Mouse (Mus musculus) limb, embryonic 11.5 days (tissue): ENCODE data around the gene Lrtm2. TPM values are rescaled to one million over a fixed set of nuclear protein-coding genes. Genes with fewer than 3 reads are reported as not detected.
A peak's percentile ranks its signal among the peaks of the same experiment; 100 is the strongest.

ENCODE experiments used
- ATAC-seq: fragments of 200-750 bp; cut with Nextera tagmentation; 2 replicates; pipeline ENCODE4 v1.8.0; 2017; ENCODE audit warnings: low read depth; ENCODE audit not compliant: insufficient number of reproducible peaks, low FRiP score, low TSS enrichment
- DNase-seq: peaks from one replicate; pipeline ENCODE4 v3.0.0-alpha.2; 2015; ENCODE audit warnings: low spot score
- H3K27ac ChIP-seq: fragments of 300-500 bp; sonication (generic); replicated peaks from 2 replicates; pipeline ENCODE4 v1.5.1; 2014; ENCODE audit warnings: low read depth, mild to moderate bottlenecking, low read length
- H3K27me3 ChIP-seq: fragments of 300-500 bp; sonication (generic); 2 replicates; pipeline ENCODE4 v1.6.1; 2014; ENCODE audit warnings: mild to moderate bottlenecking, low read length, mixed read lengths; ENCODE audit not compliant: control insufficient read depth, insufficient read depth
- H3K36me3 ChIP-seq: fragments of 300-500 bp; sonication (generic); 2 replicates; pipeline ENCODE4 v1.6.1; 2014; ENCODE audit warnings: mild to moderate bottlenecking, low read length, moderate library complexity, mixed read lengths; ENCODE audit not compliant: control insufficient read depth, insufficient read depth
- H3K4me1 ChIP-seq: fragments of 300-500 bp; sonication (generic); 2 replicates; pipeline ENCODE4 v1.6.1; 2014; ENCODE audit warnings: low read length, mixed read lengths; ENCODE audit not compliant: control insufficient read depth, insufficient read depth
- H3K4me2 ChIP-seq: fragments of 300-500 bp; sonication (generic); 2 replicates; pipeline ENCODE4 v1.6.1; 2014; ENCODE audit warnings: low read depth, mild to moderate bottlenecking, moderate library complexity; ENCODE audit not compliant: severe bottlenecking
- H3K4me3 ChIP-seq: fragments of 300-500 bp; sonication (generic); 2 replicates; pipeline ENCODE4 v1.5.1; 2014; ENCODE audit warnings: low read depth, low read length
- H3K9ac ChIP-seq: fragments of 300-500 bp; sonication (generic); 2 replicates; pipeline ENCODE4 v1.6.1; 2014; ENCODE audit warnings: mild to moderate bottlenecking, low read length
- H3K9me3 ChIP-seq: fragments of 300-500 bp; sonication (generic); 2 replicates; pipeline ENCODE4 v1.6.1; 2016; ENCODE audit warnings: low read length; ENCODE audit not compliant: control insufficient read depth
- WGBS: fragments of 180-500 bp; shearing (Covaris S2); extraction: QIAGEN DNeasy Blood & Tissue Kit; methylation state at CpG from one replicate; pipeline ENCODE4 v1.1.7; 2014; 5-methylcytosine and 5-hydroxymethylcytosine counted together
- polyA plus RNA-seq: library from polyadenylated mRNA; unstranded; fragments of >200 nt; fragmentation: Nextera tagmentation; extraction: Ambion mirVana; gene quantifications from 2 replicates; pipeline ENCODE4 v1.2.1, GENCODE M21; 2014

Gene Lrtm2
- polyA plus RNA-seq, 1 experiment from 2014 or later, result not detected

DNA sequence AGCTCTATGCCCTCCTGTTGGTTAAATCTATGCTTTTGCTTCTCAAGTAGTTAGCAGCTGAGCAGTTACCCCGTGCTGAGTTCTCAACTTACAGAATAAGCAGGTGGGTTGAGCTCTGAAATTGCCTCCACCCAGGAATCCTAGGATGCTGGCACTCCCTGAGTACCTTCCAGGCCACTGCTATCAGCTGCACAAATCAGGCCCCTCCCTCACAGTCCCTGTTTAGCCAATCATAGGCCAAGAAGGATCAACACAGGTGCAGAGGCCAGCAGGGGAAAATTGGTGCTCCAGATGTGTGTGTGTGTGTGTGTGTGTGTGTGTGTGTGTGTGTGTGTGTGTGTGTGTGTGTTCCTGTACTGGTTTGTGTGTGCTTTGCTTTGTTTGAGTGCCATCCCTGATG is 1.5 kb upstream of the Lrtm2 start:
- no peaks in the 10 kb centered on the region for H3K36me3 ChIP-seq
- H3K9ac ChIP-seq, result no peak overlapping the region
- peaks cover 37% of the 10 kb centered on the region for H3K27me3 ChIP-seq
- no peak overlapping the region for H3K4me2 ChIP-seq
- ATAC-seq, result peak; percentile 27; the same call in 1 of the 2 replicates
- no peak for DNase-seq
- WGBS, result 9% methylated on average over 1 of the region's 1 CpGs
- no peaks in the 10 kb centered on the region for H3K9me3 ChIP-seq
- H3K4me3 ChIP-seq, result no peak overlapping the region
- peaks cover 8% of the 10 kb centered on the region; the same call in 1 of the 2 replicates for H3K4me1 ChIP-seq
- no peak overlapping the region for H3K27ac ChIP-seq

DNA sequence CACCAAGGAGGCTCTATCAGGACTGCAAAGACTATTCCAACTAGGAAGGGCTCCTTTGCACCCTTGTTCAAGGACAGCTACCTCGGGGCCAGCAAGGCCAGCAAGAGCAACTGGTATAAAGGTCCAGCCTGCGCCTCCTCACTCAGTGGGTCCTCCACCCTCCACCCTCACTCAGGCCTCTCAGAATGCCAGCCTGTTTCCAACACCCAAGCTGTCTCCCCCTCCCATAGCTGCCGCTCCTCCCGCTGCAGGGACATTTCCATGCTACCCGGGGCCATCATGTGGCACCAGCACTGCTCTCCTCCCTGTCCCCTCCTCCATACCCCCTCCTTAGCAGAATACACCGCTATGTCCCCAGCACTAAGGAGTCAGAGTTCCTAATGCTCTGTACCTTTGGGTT is 630 bp downstream of the Lrtm2 start:
- peaks cover 37% of the 10 kb centered on the region for H3K27me3 ChIP-seq
- H3K4me1 ChIP-seq, result peaks cover 8% of the 10 kb centered on the region; the same call in 1 of the 2 replicates
- no peak overlapping the region for H3K27ac ChIP-seq
- WGBS, result 9% methylated on average over 6 of the region's 6 CpGs
- DNase-seq (no peak), ATAC-seq (no peak)
- H3K9ac ChIP-seq, result no peak overlapping the region
- H3K4me2 ChIP-seq, result no peak overlapping the region
- peak overlapping the region; percentile 20; the same call in 1 of the 2 replicates for H3K4me3 ChIP-seq
- no peaks in the 10 kb centered on the region for H3K9me3 ChIP-seq
- H3K36me3 ChIP-seq, result no peaks in the 10 kb centered on the region

DNA sequence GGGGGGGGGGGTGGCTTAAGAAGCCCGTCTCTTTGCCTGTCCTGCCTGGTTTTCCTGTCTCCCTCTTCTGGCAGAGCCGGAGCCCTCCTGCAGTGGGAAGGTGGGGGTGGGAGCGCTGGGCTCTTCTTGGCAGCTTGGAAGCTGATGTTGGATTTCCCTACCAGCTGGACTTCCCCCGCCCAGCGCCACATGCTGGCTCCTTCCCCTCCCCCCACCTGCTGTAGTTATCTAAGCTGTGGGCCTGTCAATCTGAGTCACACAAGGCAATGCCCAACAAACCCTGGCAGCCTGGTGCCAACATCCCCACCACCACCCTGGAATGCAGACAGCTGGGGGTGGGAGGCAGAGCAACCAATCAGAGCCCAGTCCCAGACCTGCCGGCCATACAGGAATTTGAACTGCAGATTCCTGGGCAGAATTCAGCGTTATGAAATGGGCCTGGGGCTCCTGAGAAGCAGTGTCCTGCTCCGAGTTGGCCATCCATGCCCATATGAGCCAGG is 1.3 kb downstream of the Lrtm2 start:
- no peak for DNase-seq
- Histone ChIP-seq H3K4me3 (no peak overlapping the region), H3K4me2 (no peak overlapping the region), H3K36me3 (no peaks in the 10 kb centered on the region), H3K4me1 (peaks cover 8% of the 10 kb centered on the region; the same call in 1 of the 2 replicates), H3K27me3 (peaks cover 37% of the 10 kb centered on the region), H3K9me3 (no peaks in the 10 kb centered on the region), H3K27ac (no peak overlapping the region), H3K9ac (no peak overlapping the region)
- whole genome bisulfite sequencing, result 0% methylated on average over 8 of the region's 8 CpGs
- ATAC-seq, result no peak

DNA sequence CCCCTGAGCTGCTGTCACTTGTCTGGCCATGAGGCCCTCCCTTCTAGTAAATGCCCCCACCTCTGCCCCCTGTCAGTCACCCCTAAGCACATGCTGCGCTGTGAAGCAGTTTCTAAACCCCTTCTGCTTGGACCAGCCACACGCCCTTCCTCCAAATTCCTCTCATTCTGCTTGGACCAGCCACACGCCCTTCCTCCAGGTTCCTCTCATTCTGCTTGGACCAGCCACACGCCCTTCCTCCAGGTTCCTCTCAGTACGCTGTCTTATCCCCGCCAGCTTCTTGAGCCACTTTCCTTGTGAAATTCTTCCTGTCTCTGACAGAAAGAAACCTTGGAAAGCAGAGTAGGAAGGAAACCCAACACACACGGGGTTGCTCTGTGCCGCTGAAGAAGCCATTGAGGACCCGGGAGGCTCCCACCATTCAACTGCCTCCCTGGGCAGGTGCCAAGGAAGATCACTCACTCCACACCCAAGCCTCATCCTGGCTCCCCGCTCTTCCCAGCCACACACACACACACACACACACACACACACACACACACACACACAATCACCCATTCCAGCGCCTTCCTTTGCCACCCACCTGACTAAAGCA is 1.9 kb downstream of the Lrtm2 start:
- ATAC-seq (no peak), DNase-seq (no peak)
- no peak overlapping the region for H3K9ac ChIP-seq
- no peak overlapping the region for H3K4me3 ChIP-seq
- peaks cover 8% of the 10 kb centered on the region; the same call in 1 of the 2 replicates for H3K4me1 ChIP-seq
- no peak overlapping the region for H3K27ac ChIP-seq
- H3K27me3 ChIP-seq, result peaks cover 37% of the 10 kb centered on the region
- no peaks in the 10 kb centered on the region for H3K9me3 ChIP-seq
- WGBS, result 9% methylated on average over 10 of the region's 11 CpGs
- no peak overlapping the region for H3K4me2 ChIP-seq
- no peaks in the 10 kb centered on the region for H3K36me3 ChIP-seq

DNA sequence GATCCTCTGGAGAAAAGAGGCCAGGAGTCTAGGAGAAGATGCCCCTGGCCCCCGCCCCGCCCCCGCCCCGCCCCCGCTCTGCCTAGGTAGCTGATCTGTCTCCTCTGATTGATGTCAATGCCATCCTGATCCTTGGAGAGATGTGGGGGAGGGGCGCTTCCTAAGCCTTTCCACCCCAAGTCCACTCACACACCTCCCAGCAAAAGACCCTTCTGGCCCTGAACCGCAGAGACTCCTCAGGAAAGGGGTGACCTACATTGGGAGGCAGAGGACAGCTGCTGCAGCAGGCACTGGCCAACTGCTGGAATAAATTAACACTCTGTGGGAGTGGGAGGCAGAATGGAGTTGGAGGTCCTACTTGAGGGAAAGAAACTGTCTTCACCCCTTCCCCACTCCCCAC is 4.0 kb downstream of the Lrtm2 start:
- H3K9ac ChIP-seq, result no peak overlapping the region
- ATAC-seq (no peak), DNase-seq (no peak)
- peaks cover 8% of the 10 kb centered on the region; the same call in 1 of the 2 replicates for H3K4me1 ChIP-seq
- H3K4me3 ChIP-seq, result no peak overlapping the region
- H3K27me3 ChIP-seq, result peaks cover 32% of the 10 kb centered on the region
- H3K36me3 ChIP-seq, result no peaks in the 10 kb centered on the region
- 20% methylated on average over 4 of the region's 7 CpGs for WGBS
- no peak overlapping the region for H3K4me2 ChIP-seq
- no peak overlapping the region for H3K27ac ChIP-seq
- H3K9me3 ChIP-seq, result no peaks in the 10 kb centered on the region

DNA sequence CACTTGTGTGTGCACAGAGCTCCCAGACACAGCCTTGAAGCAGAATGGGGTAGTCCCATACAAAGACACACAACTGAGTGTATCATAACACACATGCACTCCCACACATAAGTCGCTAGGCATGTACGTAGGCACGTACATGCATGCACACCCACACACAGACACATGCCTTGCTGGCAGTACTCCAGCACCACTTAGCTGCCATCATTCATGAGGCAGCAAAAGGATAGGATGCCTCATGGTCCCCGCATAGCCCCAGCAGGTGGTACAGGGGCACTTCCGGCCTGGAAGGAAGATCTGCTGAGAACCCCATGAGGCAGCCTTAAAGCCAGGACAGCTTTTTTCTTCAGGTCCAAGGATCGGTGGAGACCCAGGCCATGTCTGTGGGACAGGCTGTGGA is 4.6 kb downstream of the Lrtm2 start:
- Histone ChIP-seq H3K4me2 (no peak overlapping the region), H3K9ac (no peak overlapping the region), H3K4me1 (peaks cover 8% of the 10 kb centered on the region; the same call in 1 of the 2 replicates), H3K27me3 (peaks cover 26% of the 10 kb centered on the region), H3K9me3 (no peaks in the 10 kb centered on the region), H3K27ac (no peak overlapping the region), H3K36me3 (no peaks in the 10 kb centered on the region), H3K4me3 (no peak overlapping the region)
- ATAC-seq (no peak), DNase-seq (no peak)
- WGBS, result 79% methylated on average over 6 of the region's 6 CpGs

DNA sequence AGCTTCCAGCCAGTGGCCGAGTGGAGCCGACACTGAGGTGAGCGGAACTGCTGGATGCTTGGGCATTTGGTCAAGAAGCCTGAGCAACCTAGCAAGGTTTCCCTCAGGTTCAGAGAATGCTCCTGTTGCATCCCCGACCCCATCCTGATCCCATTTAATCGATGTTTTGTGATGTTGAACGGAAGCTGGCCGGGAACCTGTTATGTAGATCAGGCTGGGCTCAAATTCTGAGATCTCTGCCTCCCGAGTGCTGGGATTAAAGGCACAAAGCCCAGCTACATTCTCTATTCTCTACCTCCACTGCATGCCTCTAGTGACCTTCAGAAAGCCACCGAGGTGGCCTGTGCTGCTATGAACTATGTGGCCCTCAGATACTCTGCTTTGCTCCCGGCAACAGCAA is 5.8 kb downstream of the Lrtm2 start:
- no peak for DNase-seq

DNA sequence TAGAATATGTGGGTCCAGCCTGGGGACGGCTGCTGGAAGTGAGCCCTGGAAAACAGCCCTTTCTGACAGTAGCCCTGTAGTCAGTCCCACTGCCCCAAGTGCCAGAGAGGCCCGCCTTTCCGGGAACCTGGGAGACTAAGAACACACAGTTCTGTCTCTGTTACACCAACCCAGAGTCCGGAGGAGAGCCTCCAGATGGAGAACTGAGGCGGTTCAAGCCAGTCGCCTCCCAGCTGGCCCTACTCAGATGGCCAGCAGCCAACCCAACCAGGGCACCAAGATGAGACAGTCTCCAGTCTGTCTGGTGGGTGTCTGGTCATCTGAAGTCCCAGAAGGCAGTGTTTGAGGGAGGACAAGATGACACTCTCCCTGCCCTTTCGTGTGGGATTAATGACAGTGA is 8.8 kb downstream of the Lrtm2 start:
- no peak overlapping the region for H3K4me3 ChIP-seq
- no peak overlapping the region for H3K9ac ChIP-seq
- no peaks in the 10 kb centered on the region for H3K4me1 ChIP-seq
- no peaks in the 10 kb centered on the region for H3K27me3 ChIP-seq
- no peak overlapping the region for H3K4me2 ChIP-seq
- H3K9me3 ChIP-seq, result no peaks in the 10 kb centered on the region
- ATAC-seq, result no peak
- DNase-seq, result no peak
- no peaks in the 10 kb centered on the region for H3K36me3 ChIP-seq
- H3K27ac ChIP-seq, result no peak overlapping the region
- 86% methylated on average over 7 of the region's 7 CpGs for WGBS

More for the DNA sequence above, 5.8 kb downstream of the Lrtm2 start:
- H3K4me2 ChIP-seq, result no peak overlapping the region
- H3K9ac ChIP-seq, result no peak overlapping the region
- H3K27ac ChIP-seq, result no peak overlapping the region
- 59% methylated on average over 10 of the region's 10 CpGs for WGBS
- ATAC-seq, result no peak
- no peak overlapping the region for H3K4me3 ChIP-seq
- no peaks in the 10 kb centered on the region for H3K9me3 ChIP-seq
- no peaks in the 10 kb centered on the region; the same call in 1 of the 2 replicates for H3K4me1 ChIP-seq
- peaks cover 14% of the 10 kb centered on the region for H3K27me3 ChIP-seq
- H3K36me3 ChIP-seq, result no peaks in the 10 kb centered on the region

DNA sequence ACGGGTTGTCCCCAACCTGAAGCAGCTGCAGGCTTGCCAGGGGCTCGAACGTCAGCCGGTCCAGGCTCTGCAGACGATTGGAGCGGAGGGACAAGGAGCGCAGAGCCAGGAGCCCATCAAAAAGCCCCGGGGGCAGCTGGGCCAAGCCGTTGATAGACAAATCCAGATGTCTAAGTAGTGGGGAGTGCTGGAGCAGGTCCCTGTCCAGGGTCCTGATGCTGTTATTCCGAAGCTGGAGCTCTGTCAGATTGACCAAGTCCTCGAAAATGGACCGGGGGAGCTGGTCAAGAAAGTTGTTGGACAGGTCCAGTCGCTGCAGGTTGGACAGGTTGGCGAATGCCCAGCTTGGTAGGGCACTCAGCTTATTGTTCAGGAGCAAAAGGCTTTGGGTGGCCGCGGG is 10.1 kb downstream of the Lrtm2 start:
- Histone ChIP-seq H3K4me3 (no peak overlapping the region), H3K36me3 (no peaks in the 10 kb centered on the region), H3K9ac (no peak overlapping the region), H3K27me3 (no peaks in the 10 kb centered on the region), H3K4me2 (no peak overlapping the region), H3K27ac (no peak overlapping the region), H3K9me3 (no peaks in the 10 kb centered on the region), H3K4me1 (no peaks in the 10 kb centered on the region)
- WGBS, result 28% methylated on average over 16 of the region's 16 CpGs
- peak; percentile 84 for DNase-seq
- no peak for ATAC-seq
